Mouse (Mus musculus) brown adipose tissue, adult 24 weeks (tissue): ENCODE measurements around the gene Hmgcl. TPM values are rescaled to one million over a fixed set of nuclear protein-coding genes. Genes with fewer than 3 reads are reported as not detected.

Experiments
- H3K27ac ChIP-seq: fragments of 200-500 bp; replicated peaks from 2 replicates; pipeline ENCODE4 v1.5.1; 2012; ENCODE audit warnings: low read depth, mild to moderate bottlenecking, low read length
- H3K4me1 ChIP-seq: fragments of 200-500 bp; 2 replicates; pipeline ENCODE4 v1.6.1; 2012; ENCODE audit warnings: low read length, mixed read lengths; ENCODE audit not compliant: control insufficient read depth, insufficient read depth, insufficient read length
- H3K4me3 ChIP-seq: fragments of 200-500 bp; 2 replicates; pipeline ENCODE4 v1.5.1; 2012; ENCODE audit warnings: low read depth, mild to moderate bottlenecking, low read length, moderate library complexity; ENCODE audit not compliant: insufficient read depth
- polyA plus RNA-seq: library from polyadenylated mRNA; stranded (reverse); fragments of >200 nt; gene quantifications from 2 replicates; pipeline ENCODE4 v1.2.4, GENCODE M21; 2012; ENCODE audit not compliant: missing spikeins, insufficient read depth, insufficient read length

Gene Hmgcl
- polyA plus RNA-seq, 1 experiment: 79.9 TPM

DNA sequence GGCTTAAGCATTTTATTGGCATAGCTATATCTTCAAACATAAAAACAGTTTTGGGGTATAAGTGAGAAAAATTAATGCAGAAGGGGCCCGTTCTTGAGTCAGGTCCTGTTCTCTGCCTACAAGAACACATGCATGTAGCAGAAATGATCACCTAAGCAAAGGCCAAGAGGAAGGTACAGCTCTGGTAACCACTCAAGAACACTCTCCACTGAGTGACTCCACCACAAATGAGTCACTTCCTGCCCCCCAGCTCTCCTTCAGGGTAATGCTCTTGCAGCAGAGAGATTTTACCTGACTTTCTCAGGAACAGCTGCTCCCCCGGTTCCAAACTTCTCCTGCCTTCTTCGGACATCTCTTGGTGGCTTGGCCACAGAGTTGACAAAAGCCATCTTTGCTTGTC, 60.6 kb downstream of the Hmgcl start:
- Histone ChIP-seq H3K4me3 (no peak overlapping the region), H3K27ac (no peak overlapping the region), H3K4me1 (no peaks in the 10 kb centered on the region)

GRCm38 (mm10) chr4:136008782-136009447, 62.7 kb downstream of the Hmgcl start:
- Histone ChIP-seq H3K4me1 (no peaks in the 10 kb centered on the region), H3K27ac (no peak overlapping the region)

DNA sequence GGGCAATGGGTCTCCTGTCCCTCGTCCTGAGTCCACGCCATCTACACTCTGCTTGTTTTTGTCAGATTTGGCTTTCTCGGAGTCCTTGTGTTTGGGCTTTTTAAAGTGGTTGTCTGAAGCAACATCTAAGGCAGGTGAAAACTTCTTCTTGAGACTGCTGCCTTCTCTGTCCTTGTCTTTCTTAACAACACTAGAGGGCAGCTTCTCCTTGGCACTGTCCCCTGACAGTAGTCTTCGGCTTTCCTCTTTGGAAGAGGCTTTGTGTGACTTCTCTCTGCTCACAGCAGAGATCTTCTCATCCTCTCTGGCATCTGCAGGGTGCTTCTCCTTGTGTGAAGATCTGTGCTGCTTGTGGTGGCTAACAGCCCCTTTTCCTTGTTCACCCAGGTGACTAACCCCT, 64.3 kb downstream of the Hmgcl start:
- Histone ChIP-seq H3K27ac (no peak overlapping the region), H3K4me1 (no peaks in the 10 kb centered on the region), H3K4me3 (no peak overlapping the region)

More at GRCm38 (mm10) chr4:136008782-136009447, 62.7 kb downstream of the Hmgcl start:
- H3K4me3 ChIP-seq: no peak overlapping the region

Other genes with a start within 250 kb of the Hmgcl start
- gene Il22ra1, start 218.3 kb upstream of the Hmgcl start, polyA plus RNA-seq: not detected in 2 replicates
- 7.0 and 8.0 TPM in 2 replicates for gene Myom3, start 186.7 kb upstream of the Hmgcl start, polyA plus RNA-seq
- 58.3 and 62.6 TPM in 2 replicates for gene Srsf10, start 90.7 kb upstream of the Hmgcl start, polyA plus RNA-seq
- gene Pnrc2, start 72.6 kb upstream of the Hmgcl start, polyA plus RNA-seq: 86.4 and 125 TPM in 2 replicates
- 0.55 and 0.58 TPM in 2 replicates for gene Cnr2, start 51.1 kb upstream of the Hmgcl start, polyA plus RNA-seq
- 106 and 110 TPM in 2 replicates for gene Fuca1, start 25.7 kb upstream of the Hmgcl start, polyA plus RNA-seq
- 40.3 and 53.3 TPM in 2 replicates for gene Gale, start 17.3 kb downstream of the Hmgcl start, polyA plus RNA-seq
- 29.3 and 29.8 TPM in 2 replicates for gene Lypla2, start 26.2 kb downstream of the Hmgcl start, polyA plus RNA-seq
- 20.3 and 31.3 TPM in 2 replicates for gene Pithd1, start 40.8 kb downstream of the Hmgcl start, polyA plus RNA-seq
- gene Eloa, start 75.3 kb downstream of the Hmgcl start, polyA plus RNA-seq: 28.3 and 33.8 TPM in 2 replicates
- gene Rpl11, start 107.0 kb downstream of the Hmgcl start, polyA plus RNA-seq: 772 and 1,311 TPM in 2 replicates
- gene Id3, start 197.0 kb downstream of the Hmgcl start, polyA plus RNA-seq: 75.0 and 78.1 TPM in 2 replicates
- 2.9 and 6.4 TPM in 2 replicates for gene E2f2, start 225.9 kb downstream of the Hmgcl start, polyA plus RNA-seq